Mouse (Mus musculus): Measurements from ENCODE around the gene 2210017I01Rik. TPM values are rescaled to one million over a fixed set of nuclear protein-coding genes. Genes with fewer than 3 reads are reported as not detected.

2210017I01Rik gene
- polyA plus RNA-seq, 1 experiment, result not detected

DNA sequence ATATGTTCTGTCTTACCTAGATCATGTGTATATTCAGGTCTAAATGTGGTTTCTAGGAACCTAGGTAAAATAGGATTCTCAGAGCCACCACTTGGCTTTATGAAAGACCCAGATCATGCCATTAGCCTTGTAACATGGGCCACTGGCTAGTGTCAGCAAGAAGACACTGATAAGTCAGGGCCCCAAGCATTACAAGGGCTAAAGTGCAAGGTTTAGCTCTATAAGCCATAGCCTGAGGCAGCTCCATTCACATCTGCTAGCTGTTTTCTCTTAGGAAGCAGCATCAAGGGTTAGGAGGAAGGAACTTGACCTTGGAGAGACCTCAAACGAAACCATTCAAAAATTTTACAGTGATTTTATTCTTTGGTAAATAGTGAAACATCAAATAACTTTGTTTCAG is 22.2 kb downstream of the 2210017I01Rik start:
- no peaks in the 10 kb centered on the region for H3K4me1 ChIP-seq (ENCODE audit: control insufficient read depth, insufficient read depth, insufficient read length)
- 64% methylated on average over 1 of the region's 1 CpGs for WGBS
- H3K27me3 ChIP-seq (ENCODE audit: control insufficient read depth, insufficient read depth, low read length), result no peaks in the 10 kb centered on the region
- H3K36me3 ChIP-seq (ENCODE audit: control insufficient read depth, insufficient read depth, low read length), result no peaks in the 10 kb centered on the region
- H3K27ac ChIP-seq (ENCODE audit: insufficient read depth, low read length), result no peak overlapping the region
- TF ChIP-seq POLR2A (IDR thresholded peaks at IDR 0.05; ENCODE audit: low read depth, low read length), result no peak
- TF ChIP-seq CTCF (IDR thresholded peaks at IDR 0.05; ENCODE audit: extremely low read depth, insufficient read depth, insufficient read length, insufficient replicate concordance), result no peak
- no peak for DNase-seq (ENCODE audit: low read depth in 1 of 2, low spot score in 2 of 2)
- H3K4me3 ChIP-seq (ENCODE audit: extremely low read depth, insufficient read depth, insufficient read length), result no peak overlapping the region

DNA sequence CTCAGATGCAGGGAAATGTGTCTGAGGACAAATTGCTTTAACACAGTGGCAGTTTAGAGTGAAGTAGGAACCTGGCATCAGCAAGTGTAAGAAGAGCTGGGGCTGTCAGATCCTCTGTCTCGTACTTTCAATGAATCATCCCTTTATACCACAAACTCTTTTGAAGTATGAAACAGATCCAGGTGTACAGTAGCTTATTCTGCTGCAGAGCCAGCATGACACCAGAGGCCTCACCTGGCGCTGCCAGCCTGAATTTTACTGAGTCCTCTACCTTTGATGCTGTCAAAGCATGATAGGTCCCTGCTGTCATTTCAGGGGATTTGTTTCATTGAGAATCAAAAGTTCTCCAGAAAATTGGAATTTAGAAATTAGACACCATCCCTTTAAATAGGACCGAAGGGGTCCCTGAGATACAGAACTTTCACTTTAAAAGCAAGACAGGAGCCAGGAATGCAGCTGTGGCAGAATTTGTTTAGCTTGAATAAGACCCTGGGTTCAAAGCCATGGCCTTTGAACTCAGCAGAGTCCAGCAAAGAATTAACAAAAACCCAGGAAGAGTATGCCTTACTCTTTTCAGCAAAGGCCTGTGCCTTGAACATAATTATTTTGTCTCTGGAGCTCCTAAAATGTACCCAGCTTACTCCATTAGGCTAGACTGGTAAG is 24.0 kb downstream of the 2210017I01Rik start:
- Histone ChIP-seq H3K4me3 (ENCODE audit: extremely low read depth, insufficient read depth, insufficient read length) (no peak overlapping the region), H3K27me3 (ENCODE audit: control insufficient read depth, insufficient read depth, low read length) (no peaks in the 10 kb centered on the region), H3K27ac (ENCODE audit: insufficient read depth, low read length) (no peak overlapping the region), H3K36me3 (ENCODE audit: control insufficient read depth, insufficient read depth, low read length) (no peaks in the 10 kb centered on the region), H3K4me1 (ENCODE audit: control insufficient read depth, insufficient read depth, insufficient read length) (no peaks in the 10 kb centered on the region)
- TF ChIP-seq CTCF (IDR thresholded peaks at IDR 0.05; ENCODE audit: extremely low read depth, insufficient read depth, insufficient read length, insufficient replicate concordance), result no peak
- no peak for TF ChIP-seq POLR2A (IDR thresholded peaks at IDR 0.05; ENCODE audit: low read depth, low read length)
- no peak for DNase-seq (ENCODE audit: low read depth in 1 of 2, low spot score in 2 of 2)
- WGBS, result 78% methylated on average over 3 of the region's 3 CpGs

DNA sequence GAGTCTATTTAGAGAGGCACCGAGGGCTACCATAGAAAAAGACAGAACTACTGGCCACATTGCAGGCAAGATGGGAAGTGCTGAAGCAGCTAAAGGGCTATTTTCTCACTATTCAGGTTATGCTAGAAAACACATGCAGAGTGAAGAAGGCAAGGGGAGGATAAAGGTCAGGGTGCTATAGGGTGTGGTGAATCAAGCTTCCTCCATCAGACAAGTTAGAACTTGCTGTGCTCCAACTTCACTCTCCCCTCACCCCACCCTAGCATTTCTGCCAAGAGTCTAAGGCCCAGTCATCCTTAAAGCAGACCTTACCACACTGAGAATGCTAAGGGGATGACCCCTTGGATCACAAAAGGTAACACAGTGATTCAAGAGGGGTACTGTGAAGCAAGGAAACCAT is 27.8 kb downstream of the 2210017I01Rik start:
- WGBS, result 66% methylated on average over 1 of the region's 1 CpGs
- Histone ChIP-seq H3K27me3 (ENCODE audit: control insufficient read depth, insufficient read depth, low read length) (no peaks in the 10 kb centered on the region), H3K4me3 (ENCODE audit: extremely low read depth, insufficient read depth, insufficient read length) (no peak overlapping the region), H3K27ac (ENCODE audit: insufficient read depth, low read length) (no peak overlapping the region), H3K4me1 (ENCODE audit: control insufficient read depth, insufficient read depth, insufficient read length) (no peaks in the 10 kb centered on the region), H3K36me3 (ENCODE audit: control insufficient read depth, insufficient read depth, low read length) (no peaks in the 10 kb centered on the region)
- TF ChIP-seq CTCF (IDR thresholded peaks at IDR 0.05; ENCODE audit: extremely low read depth, insufficient read depth, insufficient read length, insufficient replicate concordance) (no peak), POLR2A (IDR thresholded peaks at IDR 0.05; ENCODE audit: low read depth, low read length) (no peak)
- no peak for DNase-seq (ENCODE audit: low read depth in 1 of 2, low spot score in 2 of 2)

DNA sequence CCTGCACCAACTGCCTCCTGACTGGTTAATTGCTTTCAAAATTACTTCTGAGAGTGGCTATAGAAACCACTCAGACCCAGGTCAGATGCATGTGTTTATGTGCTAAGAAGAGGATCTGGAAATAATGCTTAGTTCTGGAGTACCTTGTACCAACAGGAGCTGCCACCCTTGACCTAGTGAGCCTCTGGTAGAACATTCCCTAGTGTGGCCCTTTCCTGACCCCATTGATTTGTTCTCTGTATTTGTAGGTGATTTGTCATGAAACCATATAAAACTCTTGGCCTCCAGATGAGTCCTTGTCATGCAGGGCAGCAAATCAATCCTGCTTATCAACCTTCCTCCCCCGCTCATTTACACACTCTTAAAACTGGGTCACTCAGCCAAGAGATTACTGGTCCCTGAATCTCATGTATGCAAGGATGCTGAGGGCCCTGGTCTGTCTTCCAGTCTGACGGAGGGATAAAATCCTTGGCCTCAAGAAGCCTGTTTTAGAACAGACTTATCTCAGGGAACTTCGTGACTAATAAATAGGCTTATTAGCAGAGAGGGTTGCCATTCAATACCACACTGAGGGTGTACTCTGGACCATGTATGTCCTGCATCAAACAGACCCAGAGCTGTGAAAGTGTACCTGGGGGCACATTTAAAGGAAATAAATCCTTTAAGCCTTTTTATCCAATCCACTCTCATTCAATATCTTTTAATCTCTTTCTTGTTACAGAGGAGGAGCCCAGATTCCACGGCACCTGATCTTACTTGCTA is 28.5 kb downstream of the 2210017I01Rik start:
- DNase-seq (ENCODE audit: low read depth in 1 of 2, low spot score in 2 of 2), result no peak
- no peaks in the 10 kb centered on the region for H3K36me3 ChIP-seq (ENCODE audit: control insufficient read depth, insufficient read depth, low read length)
- H3K4me3 ChIP-seq (ENCODE audit: extremely low read depth, insufficient read depth, insufficient read length), result no peak overlapping the region
- H3K27ac ChIP-seq (ENCODE audit: insufficient read depth, low read length), result no peak overlapping the region
- 85% methylated on average over 4 of the region's 4 CpGs for WGBS
- no peaks in the 10 kb centered on the region for H3K4me1 ChIP-seq (ENCODE audit: control insufficient read depth, insufficient read depth, insufficient read length)
- H3K27me3 ChIP-seq (ENCODE audit: control insufficient read depth, insufficient read depth, low read length), result no peaks in the 10 kb centered on the region
- TF ChIP-seq POLR2A (IDR thresholded peaks at IDR 0.05; ENCODE audit: low read depth, low read length) (no peak), CTCF (IDR thresholded peaks at IDR 0.05; ENCODE audit: extremely low read depth, insufficient read depth, insufficient read length, insufficient replicate concordance) (no peak)

DNA sequence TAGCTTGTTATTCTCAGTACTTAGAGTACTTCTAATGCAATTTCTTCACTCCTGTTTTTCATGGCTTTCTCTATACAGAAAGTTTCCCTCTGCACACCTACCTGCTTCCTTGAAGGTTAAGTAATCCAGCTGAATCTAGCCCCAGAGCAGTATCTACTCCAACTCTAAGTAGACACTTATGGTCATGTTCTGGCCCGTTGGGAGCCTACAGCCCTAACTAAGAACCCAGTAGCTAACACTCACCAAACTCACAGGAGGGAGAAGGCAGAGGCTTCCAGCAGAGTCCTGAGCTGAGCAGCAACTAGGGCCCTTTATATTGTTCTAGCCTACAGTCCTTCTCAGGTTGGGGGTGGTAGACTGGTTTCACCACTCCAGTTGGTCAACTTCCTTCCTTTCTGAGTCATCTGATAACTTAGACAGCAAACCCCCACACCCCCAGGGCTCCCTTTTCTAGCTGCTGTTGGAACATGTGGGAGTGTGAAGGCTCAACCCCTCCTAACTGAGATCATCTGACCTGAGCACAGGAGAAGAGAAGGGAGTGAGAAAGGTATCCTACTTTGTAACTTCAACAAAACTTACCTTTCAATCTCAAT is 33.7 kb downstream of the 2210017I01Rik start, which contains the start of gene Ivl:
TSS of gene Ivl (minus strand) at position 287 of the 593 bp plus-strand sequence.
- no peaks in the 10 kb centered on the region for H3K36me3 ChIP-seq (ENCODE audit: control insufficient read depth, insufficient read depth, low read length)
- DNase-seq (ENCODE audit: low read depth in 1 of 2, low spot score in 2 of 2), result no peak
- WGBS, result 66% methylated on average over 1 of the region's 1 CpGs
- H3K4me3 ChIP-seq (ENCODE audit: extremely low read depth, insufficient read depth, insufficient read length), result no peak within 1 kb of the TSS
- no peaks in the 10 kb centered on the region for H3K4me1 ChIP-seq (ENCODE audit: control insufficient read depth, insufficient read depth, insufficient read length)
- no peak within 1 kb of the TSS for H3K27ac ChIP-seq (ENCODE audit: insufficient read depth, low read length)
- TF ChIP-seq POLR2A (IDR thresholded peaks at IDR 0.05; ENCODE audit: low read depth, low read length) (no peak), CTCF (IDR thresholded peaks at IDR 0.05; ENCODE audit: extremely low read depth, insufficient read depth, insufficient read length, insufficient replicate concordance) (no peak)
- no peaks in the 10 kb centered on the region for H3K27me3 ChIP-seq (ENCODE audit: control insufficient read depth, insufficient read depth, low read length)

DNA sequence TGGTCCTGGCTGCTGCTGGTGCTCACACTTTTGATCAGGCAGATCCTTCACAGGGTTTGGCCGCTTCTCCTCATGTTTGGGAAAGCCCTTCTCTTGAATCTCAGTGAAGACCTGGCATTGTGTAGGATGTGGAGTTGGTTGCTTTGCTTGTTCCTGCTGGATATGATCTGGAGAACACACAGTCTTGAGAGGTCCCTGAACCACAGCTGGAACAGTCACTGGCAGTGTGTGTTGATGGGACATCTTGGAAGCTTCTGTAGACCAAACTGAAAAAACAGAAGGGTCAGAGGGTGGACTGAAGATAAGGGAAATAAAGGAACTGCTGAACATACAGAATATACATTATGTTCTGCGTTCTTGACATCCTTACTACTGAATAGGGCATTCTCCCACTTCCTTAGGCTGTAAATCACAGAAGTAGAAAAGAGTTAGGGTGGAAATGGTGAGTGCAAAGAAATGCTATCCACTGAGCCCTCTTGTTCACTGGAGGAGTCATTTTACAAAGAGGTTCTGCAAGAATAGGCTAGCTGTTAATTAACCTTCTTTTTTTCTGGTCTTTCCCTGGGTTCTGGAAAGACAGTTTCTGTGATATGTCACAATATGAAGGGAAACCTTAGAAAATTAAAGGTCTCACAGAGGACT is 34.7 kb downstream of the 2210017I01Rik start:
- 25% methylated on average over 2 of the region's 2 CpGs for WGBS

More for the DNA sequence above, 34.7 kb downstream of the 2210017I01Rik start:
- Histone ChIP-seq H3K27ac (ENCODE audit: insufficient read depth, low read length) (no peak overlapping the region), H3K36me3 (ENCODE audit: control insufficient read depth, insufficient read depth, low read length) (no peaks in the 10 kb centered on the region), H3K27me3 (ENCODE audit: control insufficient read depth, insufficient read depth, low read length) (no peaks in the 10 kb centered on the region), H3K4me1 (ENCODE audit: control insufficient read depth, insufficient read depth, insufficient read length) (no peaks in the 10 kb centered on the region), H3K4me3 (ENCODE audit: extremely low read depth, insufficient read depth, insufficient read length) (no peak overlapping the region)
- no peak for DNase-seq (ENCODE audit: low read depth in 1 of 2, low spot score in 2 of 2)
- TF ChIP-seq POLR2A (IDR thresholded peaks at IDR 0.05; ENCODE audit: low read depth, low read length) (no peak), CTCF (IDR thresholded peaks at IDR 0.05; ENCODE audit: extremely low read depth, insufficient read depth, insufficient read length, insufficient replicate concordance) (no peak)

All from spleen, adult 2 months (tissue).